Mouse (Mus musculus) urinary bladder, adult 2 months (tissue): ENCODE results near the gene Zbtb20. TPM values are rescaled to one million over a fixed set of nuclear protein-coding genes. Genes with fewer than 3 reads are reported as not detected.
"Not testable (repeated sequence)": the region's sequence is repeated elsewhere in the genome, so short reads cannot be mapped to it uniquely, and the experiment has no call there.

Source experiments
- DNase-seq: peaks from one replicate; pipeline ENCODE4 v3.0.0; 2022; ENCODE audit warnings: low spot score
- polyA plus RNA-seq: library from polyadenylated mRNA; depleted of rRNA; stranded (reverse); fragments of >200 nt; gene quantifications from 2 replicates; pipeline ENCODE4 v1.2.3, GENCODE M21; 2012

Zbtb20 gene
- polyA plus RNA-seq, 1 experiment: 12.5 TPM

DNA sequence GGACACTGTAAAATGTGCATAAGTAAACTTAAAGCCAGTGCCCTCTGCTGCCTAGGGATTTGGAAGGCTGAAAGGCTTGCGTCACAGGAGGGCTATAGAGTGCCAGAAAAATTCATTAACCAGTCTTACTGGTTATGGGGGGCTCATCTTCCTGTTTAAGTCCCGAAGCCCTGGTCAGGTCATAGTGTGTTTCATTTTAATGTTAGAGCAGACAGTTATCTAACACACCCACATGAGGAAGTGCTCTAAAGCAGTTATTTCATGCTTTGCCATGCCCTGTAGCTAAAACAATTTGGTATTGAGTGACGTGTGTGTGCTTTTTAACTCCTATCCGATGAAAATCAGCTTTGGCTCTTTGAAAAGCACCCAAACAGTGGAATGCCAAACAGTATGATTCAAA is 34.3 kb downstream of the Zbtb20 start:
- DNase-seq: no peak

DNA sequence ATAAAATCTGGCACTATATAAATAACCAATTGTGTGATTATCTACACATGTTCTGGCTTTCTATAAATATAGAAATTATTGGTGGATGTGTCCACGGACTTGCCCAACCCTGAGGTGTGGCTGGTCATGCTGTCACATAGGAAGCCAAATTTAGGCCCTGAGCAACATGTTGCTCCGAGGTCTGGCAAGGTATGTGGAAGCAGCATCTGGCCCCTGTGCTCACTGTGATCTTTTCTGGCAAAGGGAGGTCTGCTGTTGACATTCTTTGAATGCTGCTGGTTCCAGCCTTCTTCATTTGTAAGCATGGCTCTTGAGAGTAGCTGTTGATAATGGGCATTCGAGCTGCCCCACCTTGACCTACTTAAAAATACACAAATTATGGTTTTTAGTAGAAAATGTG is 35.0 kb downstream of the Zbtb20 start:
- no peak for DNase-seq

DNA sequence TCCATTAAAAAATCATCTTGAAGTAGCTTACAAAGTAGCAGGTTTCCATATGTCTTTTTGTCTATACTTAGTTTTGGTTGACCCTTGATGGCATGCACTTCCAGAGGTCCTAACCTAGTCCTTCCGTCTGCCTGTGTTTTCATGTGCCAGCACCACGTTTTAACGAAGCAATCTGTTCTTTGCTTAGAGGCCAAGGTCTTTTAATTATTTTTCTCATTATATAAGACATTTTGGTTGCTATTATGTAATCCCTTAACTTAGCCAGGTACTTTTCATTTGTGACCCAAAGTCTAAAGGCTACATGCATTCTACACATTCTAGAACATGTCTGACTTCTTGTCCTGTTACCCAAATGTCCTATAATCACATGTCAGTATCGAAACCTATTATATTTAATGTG is 35.6 kb downstream of the Zbtb20 start:
- no peak for DNase-seq

DNA sequence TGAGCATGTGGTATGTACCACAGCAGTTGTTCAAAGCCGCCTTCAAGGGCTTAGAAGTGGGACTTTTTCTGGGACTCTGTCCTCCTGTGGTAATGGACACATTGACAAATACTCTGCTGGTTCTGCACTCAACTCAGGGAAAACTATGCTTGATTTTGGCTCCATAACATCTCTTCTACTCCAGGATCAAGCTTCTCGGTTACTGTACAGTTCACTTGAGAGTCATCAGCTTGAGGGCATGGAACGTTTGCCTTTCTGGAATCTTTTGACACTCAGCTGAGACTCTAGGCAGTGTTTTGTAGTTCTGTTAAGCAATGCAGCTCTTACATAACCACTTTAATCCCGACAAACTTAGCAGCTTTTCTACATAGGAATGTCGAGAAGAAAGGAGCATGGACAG is 36.1 kb downstream of the Zbtb20 start:
- DNase-seq: no peak

DNA sequence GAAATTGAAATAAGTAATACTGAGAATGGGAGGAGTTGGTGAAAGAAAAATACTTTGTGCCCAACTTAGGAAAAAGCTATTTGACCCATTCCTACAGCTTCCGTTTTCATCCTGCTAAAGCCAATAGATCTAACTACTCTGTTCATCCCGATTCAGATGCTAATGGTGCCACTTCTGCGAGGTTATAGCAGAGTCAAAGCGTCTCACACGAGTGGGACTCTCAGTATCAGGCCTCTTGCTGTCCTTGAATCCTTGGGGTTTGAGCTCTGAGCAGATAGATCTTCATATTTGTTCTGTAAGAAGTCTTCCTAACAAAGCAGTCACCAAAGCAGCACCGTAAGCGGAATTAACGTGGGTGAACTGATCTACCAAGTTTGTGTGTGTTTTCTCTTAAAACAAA is 37.6 kb downstream of the Zbtb20 start:
- DNase-seq: no peak

DNA sequence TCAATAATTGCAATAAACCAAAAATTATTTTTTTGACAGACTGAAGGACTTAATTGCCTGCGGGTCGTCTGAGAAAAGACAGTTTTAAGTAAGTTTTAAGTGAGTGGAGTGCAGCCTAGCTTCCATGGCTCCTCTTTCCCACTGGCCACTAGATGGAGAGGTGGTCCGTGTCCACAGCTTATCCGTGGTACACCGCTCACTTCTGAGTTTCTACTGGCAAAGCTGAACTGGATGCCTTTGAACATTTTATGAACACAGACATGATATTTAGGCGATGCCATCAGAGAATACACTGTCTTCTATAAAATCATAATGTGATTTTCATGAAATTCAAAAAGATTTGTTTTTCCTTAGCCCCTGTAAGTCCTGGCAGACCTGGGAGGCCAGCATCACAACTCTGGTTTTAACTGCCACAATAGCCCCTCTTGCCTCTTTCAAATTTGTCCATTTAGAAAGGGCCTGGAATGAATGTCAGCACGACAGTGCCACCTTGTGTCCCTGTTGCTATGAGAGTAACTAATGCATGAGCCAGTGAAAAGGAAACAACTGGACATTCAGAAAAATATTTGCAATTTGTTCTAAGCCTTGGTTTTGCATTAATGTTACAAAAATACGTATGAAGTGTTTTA is 38.9 kb downstream of the Zbtb20 start:
- DNase-seq: no peak

DNA sequence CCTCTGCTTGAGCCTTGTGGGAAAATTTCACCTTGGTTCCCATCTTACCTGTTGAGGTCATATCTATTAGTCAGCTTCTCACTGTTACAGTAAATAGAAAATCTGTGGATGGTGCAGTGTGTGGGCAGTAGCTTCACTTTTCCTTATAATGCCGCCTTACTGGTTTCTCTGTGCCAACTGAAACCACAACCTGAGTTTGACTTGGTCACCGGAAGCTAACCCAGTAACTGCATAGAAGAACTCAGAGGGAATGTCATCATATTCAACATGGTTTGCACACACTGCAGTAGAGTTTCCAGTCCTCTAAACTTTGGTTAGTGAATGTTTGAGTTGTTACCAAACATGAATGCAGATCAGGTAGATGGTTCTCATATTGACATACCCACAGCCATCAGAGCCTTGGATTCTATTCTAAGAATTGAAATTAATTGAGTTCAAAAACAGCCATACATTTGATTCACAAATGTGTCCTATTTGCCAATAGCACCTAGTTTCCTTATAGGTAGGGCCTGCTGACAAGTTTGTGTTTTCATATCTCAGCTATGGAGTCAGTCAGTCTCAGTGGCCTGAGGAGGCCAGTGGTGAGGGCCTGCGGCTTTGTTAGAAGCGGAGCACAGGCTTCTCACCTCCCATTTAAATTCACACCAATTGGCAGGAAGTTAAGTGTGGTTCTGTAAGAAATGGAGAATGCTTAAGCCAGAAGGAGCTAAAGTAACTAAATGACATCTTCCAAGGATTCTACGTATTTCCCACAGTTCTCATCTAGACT is 44.5 kb downstream of the Zbtb20 start:
- DNase-seq: no peak

DNA sequence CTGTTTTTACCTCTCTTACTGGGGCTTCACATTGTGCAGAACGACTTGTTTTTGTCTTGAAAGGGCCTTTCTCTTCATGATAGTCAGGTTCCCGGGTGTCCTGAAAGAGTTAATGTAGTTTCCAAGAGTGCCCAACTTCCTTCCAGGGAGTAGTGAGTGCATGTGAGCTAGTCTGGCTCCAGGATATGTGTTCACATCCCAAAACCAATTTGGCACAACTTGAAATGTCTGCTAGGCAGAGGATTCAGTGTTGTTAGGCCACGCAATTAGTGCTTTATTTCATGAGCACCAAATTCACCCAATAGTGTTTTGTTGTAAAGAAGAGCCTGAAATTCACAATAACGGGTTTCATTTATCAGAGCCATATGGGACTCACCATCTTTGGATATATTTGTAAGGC is 45.8 kb downstream of the Zbtb20 start:
- DNase-seq: no peak

DNA sequence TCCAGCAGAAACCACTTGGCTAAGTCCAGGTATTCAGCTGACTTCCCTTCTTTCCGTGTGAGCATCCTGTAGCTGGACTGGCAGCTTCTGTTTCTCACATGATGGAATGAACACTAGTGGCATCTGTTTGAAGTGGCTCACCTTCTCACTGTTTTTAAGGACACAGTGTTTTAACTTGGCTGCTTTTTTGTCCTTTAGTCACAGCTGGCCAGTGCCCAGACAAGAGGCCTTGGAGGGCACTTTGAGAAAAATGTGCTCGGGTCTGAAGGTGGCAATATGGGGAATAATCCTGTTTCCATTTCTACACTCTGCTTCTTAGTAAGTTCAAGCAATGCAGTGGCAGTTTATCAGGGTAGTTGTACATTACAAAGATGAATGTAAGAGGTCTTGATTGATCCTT is 62.5 kb downstream of the Zbtb20 start:
- no peak for DNase-seq

DNA sequence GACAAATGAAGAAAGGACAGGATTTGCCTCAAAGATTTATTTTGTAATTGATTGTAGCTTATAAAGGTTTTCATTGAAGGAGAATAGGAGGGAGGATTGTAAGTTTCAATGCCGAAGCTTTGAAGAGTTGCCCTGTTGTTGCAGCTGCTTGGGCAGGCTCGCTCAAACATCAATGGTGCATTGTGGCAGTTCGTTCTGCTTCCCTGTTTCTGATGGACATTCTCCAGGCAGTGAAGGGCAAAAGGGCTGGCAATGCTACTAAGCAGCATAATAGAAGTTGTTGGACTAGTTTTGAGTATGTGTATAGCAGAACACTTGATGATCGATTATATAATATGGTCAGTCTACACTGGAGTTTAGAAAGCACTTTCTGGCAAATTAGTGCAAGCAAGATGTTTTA is 71.3 kb downstream of the Zbtb20 start:
- DNase-seq: no peak

DNA sequence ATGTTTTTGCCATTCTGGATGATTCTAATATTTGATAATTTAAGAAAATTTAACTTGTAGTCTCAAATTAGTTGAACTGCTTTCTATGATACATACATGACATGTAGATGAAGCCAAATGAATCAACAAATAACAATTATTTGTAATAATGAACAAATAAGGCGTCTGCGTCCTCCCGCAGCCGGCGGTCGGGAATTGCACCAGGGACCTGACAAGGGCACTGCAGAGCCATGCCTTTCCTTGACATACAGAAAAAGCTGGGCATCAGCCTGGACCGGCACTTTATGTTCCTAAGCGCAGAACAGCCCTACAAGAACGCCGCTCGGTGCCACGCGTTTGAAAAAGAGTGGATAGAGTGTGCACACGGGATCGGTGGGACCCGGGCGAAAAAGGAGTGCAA is 79.7 kb downstream of the Zbtb20 start:
- not testable (repeated sequence) for DNase-seq

DNA sequence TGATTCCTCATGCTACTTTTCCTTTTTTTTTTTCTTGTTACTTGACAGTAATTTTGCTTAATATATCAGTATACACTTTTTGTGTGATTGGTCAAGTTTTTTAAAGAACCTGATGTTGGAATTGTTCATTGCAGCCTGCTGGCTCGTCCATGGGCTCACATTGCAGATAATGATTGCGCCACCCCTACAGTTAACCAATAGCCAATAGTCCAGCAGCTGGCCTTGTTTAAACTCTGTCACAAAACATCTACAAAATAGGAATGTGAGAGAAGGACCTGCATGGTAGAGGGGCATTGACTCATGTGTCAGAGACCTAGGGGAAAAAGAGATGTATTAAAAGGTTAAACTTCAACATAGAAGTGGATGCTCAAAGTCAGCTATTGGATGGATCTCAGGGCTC is 97.2 kb downstream of the Zbtb20 start:
- DNase-seq: no peak

DNA sequence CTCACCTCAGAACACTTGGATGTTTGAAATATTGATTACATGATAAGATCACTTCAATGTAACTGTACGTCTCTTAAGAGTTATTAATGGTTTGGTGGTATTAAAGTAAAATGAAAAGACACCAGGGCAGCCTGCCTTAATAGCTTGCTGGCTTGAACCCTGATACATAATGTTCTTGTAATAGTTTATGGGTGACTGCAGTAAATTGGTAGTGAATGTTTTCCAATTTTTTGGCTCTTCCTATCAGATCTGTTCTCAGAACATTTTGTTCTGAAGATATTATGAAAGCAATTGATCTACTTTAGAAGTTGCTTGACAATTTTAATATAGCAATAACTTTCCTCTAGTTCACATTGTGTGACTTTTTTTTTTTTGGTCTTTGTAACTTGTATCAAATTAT is 123.2 kb downstream of the Zbtb20 start:
- DNase-seq: no peak

DNA sequence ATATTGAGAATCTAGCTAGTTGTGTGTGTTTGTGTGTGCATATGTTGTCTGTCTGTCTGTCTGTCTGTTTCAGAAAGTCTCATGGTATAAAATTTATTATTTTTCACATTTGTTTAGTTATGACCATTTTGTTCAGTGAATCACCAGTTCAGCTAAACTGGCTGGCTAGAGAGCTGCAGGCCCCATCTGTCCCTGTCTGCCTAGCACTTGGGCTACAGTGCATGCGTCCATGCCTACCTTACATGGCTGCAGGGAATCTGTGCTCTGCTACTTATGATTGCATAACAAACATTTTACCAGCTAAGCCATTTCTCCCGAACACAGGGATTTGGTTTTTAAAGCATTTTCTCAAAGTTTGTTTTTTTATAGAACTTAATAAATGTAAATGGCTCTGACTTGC is 150.7 kb downstream of the Zbtb20 start:
- DNase-seq: no peak

DNA sequence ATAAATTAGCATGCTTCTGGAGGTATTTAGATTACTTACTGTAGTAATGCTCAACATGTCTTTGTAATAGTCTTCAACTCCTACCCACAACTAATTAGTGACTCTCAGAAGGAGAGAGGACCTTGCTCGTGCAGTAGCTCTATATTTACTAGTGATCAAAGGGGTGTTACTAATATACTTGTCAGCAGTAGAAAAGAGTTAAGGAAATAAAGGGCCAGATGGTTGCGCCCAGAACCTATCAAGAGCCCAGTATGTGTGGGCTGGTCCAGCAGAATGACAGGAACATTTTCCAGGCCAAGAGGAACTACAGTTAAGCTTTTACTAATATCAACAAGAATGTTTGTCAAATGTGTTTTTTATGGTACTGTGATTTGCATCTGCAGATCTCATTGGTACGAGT is 153.6 kb downstream of the Zbtb20 start:
- DNase-seq: no peak

DNA sequence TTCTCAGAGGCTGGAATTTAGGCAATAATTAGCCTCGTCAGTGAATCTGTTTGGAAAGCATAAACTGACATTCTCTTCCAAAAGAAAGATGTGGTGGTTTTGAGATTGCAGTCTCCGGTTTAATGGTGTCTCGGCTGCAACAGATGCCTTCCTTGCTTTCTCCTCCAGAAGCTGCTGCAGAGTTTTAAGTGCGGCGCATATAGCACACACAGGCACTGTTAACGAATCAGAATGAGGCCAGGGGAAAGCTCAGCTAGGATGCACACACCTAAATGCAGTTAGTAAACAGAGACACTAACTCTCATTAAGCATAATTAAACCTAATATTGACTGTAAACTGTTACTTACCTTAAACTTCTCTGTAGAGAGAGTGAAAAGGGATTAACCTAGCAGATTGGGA is 160.0 kb downstream of the Zbtb20 start:
- no peak for DNase-seq

DNA sequence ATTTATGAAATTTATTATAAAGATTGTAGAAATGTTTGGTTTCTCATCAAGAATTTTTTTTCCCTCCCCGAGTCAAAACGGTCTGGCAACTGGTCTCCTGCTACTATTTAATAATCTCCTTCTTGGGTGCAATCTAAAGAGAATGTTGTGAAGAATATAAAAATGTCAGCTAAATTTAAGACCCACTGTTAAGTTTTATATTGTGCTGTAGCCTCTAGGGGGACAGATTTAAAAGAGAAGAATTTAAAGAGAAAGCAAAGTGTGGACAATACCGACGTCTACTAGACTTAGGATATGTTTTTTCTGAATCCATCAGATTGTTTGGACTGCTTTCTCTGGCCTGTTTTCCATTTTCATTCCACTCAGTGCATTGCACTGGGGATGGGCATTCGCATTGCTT is 160.8 kb downstream of the Zbtb20 start:
- DNase-seq: no peak

DNA sequence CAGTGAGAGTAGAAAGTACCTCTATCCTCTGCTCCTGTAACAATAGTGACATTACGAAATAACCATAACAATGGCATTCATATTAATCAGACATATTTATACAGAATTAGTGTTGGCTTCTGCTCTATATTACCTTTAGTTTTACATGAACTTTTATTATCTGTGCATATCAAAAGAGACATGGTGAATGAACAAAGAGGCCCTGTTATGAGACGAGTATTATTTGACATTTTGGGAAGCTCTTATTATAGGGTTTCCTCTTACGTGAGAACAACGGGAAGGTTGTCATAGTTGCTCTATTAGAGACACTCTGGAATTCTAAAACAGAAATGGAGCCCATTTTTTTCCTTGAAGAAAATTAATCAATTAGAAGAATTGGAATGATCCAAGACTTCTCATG is 161.6 kb downstream of the Zbtb20 start:
- no peak for DNase-seq

DNA sequence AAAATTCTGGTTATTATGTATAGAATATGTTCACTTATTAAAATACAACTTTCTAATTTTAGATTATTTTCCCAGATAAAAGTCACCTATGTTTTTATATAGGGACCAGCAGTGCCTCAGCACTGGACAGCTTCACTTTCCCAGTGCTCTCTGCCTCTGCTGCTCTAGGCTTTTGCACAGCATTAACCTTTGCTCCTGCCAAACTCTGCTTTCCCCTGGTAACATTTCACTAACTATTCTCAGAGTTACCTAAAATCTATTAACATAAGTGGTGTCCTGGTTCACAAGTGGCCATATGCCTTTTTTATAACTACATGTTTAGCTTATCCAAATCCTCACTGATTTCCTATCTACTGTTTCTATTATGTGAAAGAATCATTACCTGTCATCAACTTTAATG is 169.9 kb downstream of the Zbtb20 start:
- DNase-seq: no peak

DNA sequence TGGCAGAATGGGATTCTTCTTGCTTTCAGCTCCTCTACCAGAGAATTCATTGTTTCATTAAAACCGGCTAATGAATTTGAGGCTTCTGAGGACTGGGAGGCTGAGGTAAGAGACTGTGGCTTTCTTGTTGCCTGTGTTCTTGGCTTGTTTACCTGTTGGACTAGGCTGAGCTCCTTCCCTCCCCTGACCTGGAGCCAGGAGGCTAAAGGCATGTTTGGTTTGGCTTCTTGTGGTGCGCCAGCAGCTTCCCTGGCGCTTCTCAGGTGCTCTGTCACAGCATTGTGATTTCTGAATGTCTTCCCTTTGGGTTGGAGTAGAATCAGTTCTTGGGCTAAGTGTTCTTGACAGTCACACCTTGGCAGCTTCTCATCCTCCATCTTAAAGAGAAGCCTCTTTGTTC is 171.0 kb downstream of the Zbtb20 start:
- no peak for DNase-seq

DNA sequence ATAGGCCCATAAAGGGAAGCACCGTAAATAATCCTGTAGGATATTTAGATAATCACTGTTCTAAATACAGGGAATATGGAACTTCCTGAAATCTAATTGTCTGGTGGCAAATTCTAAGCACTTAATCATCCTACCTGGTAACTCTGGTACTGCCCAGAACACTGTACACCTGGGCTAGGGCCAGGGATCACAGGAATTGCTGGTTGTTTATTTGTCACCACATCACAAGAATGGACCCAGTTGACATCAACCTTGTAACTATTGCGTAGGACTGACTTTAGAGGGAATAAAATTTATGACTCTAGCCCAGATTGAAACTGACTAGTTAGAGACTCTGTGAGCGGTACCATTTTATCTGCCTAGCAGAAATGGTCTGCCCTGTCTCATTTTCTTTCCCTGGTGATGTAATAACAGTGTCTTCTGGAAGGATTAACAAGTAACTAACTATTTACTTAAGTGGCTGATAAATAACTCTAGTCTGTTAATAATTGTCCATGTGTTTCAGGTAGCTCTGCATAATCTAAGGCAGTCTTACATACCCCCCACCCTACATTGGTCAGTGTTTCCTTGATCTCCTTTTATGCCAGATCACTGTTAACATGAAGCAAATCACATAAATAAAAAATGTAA is 194.1 kb downstream of the Zbtb20 start:
- no peak for DNase-seq

DNA sequence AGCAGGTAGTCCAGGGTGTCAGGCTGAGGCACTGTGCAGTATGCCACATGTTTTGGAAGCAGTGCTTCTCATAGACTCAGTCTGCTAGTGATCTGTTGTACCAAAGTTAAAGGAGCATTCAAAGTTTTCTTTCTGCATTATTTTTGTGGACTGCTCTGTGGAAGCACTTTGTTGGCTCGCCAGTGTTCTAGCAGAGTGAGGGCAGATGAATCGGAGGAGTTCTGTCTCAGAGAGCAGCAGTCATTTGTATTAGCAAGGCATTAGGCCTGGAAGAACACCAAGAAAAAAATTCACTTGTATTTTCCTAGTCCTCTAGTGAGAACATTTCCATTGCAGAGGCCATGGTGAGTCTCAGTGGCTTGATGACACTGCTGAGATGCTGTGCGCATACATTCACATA is 196.2 kb downstream of the Zbtb20 start:
- DNase-seq: no peak

DNA sequence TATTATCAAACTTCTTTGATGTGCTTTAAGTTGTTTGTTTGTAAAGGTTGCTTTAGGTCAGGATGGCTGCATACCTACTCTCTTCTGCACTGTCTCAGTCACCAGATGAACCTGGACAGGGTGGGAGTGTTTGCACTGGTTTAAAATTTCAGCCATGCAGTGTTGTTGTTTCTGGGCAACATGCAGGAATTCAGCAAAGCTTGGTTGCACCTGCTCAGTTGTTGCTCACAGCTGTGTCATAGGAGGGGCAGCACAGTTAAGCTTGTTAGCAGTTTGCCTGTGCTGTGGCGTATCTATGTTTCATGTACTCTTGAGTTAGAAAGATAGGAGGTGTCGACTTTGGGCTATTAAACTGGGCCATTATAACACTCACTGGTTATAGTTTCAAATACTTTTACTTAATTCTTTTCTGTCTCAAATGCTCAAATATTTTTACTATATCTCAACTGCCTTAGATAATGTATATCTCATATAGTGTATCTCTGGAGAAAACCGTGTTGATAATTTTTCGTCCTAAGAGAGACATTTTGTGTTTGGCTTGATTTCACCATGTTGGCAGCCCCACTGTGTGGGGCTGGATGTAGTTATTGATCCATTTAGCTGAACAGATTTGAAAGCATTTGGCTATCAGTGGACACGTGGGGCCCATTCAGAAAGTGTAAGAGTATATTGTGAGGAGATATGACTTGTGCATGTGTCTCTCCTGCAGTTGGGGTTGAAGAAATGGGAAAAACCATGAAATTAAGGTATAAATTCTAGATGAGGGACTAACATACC is 197.3 kb downstream of the Zbtb20 start:
- DNase-seq: no peak
